Mouse (Mus musculus) heart, adult 2 months (tissue): ENCODE measurements at regions not wholly inside any gene's neighbourhood (a gene's known extent, or its start where the extent isn't known, plus 50 kb on each side); places are given as distances from the start of the nearest gene placed in this dataset.

Experiments
- CTCF ChIP-seq: fragments of 200-600 bp; IDR thresholded peaks from 2 replicates; pipeline ENCODE4 v1.8.1; 2022; ENCODE audit warnings: antibody characterized with exemption, mild to moderate bottlenecking, moderate library complexity
- EP300 ChIP-seq: fragments of 200-500 bp; IDR thresholded peaks from 2 replicates; pipeline ENCODE4 v1.6.1; 2011; ENCODE audit warnings: low read depth, low read length, control low read depth; ENCODE audit not compliant: insufficient read depth
- POLR2A ChIP-seq: fragments of 200-500 bp; IDR thresholded peaks from 2 replicates; pipeline ENCODE4 v1.6.1; 2011; ENCODE audit warnings: mild to moderate bottlenecking, low read depth, low read length, control low read depth; ENCODE audit not compliant: insufficient read depth

DNA sequence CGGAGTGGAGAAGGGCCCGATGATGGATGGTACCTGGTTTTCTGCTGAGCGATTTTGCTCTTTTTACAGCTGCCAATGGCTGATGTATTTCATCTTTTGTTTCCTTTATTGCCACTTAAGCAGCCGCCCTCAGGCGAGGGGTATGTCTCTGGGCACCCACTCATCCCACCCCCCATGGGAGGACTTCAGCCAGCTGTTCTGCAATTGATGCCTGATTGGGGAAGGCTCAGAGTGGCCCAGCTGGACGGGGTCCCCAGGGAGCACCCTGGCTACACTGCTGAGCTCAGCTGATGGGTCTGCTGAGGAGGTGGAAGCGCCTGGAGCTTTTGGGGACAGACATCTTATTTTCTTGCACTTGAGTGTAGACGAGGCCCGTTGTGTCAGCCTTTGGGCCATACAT is 58.6 kb upstream of the Zc3h12a start:
- no peak for TF ChIP-seq POLR2A
- TF ChIP-seq CTCF: no peak
- TF ChIP-seq EP300: no peak
